Mouse (Mus musculus) erythroid progenitor cell, adult 5-6 weeks (primary cell): ENCODE results near the gene Il17ra. TPM values are rescaled to one million over a fixed set of nuclear protein-coding genes. Genes with fewer than 3 reads are reported as not detected.
A peak's percentile ranks its signal among the peaks of the same experiment; 100 is the strongest.

Experiments
- ATAC-seq: replicated peaks from 2 replicates; pipeline ENCODE4 v1.8.0; 2016; ENCODE audit warnings: moderate number of reproducible peaks, mild to moderate bottlenecking, moderate TSS enrichment, inconsistent platforms; ENCODE audit not compliant: poor library complexity, low FRiP score, severe bottlenecking
- total RNA-seq, 2 experiments: library from RNA; stranded (forward) in 1 of 2; stranded (reverse) in 1 of 2; fragments of 150-400 nt in 1 of 2; fragments of 186-747, 209-891 nt in 1 of 2; gene quantifications; 2 replicates each; pipeline versions ENCODE4 v1.2.3 to v1.2.4; 2015 to 2017; ENCODE audit warnings: low replicate concordance in 2 of 2

Gene Il17ra
- total RNA-seq, 2 experiments from 2014 or later = 8.4 to 11.7 TPM

DNA sequence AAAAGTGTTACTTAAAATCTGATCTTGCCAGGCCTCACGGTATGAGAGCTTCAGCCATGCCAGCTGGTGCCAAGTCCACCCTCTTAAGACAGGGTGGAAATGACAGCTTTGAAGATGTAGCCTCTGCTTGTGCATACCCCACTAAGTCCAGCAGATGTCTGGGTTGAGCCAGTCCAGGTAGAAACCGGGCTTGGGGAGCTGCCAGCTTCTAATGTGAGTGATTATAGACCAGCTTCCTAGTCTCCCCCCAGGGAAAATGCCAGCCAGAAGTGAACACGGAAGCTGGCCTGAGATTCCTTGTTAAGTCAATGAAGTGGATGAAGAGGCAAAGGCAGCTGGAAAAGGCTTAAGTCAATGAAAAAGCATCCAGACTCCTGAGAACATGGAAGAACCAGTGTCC is 33.5 kb downstream of the Il17ra start:
- no peak for ATAC-seq

GRCm38 (mm10) chr6:120504051-120504450 is 41.0 kb downstream of the Il17ra start:
- ATAC-seq = no peak

DNA sequence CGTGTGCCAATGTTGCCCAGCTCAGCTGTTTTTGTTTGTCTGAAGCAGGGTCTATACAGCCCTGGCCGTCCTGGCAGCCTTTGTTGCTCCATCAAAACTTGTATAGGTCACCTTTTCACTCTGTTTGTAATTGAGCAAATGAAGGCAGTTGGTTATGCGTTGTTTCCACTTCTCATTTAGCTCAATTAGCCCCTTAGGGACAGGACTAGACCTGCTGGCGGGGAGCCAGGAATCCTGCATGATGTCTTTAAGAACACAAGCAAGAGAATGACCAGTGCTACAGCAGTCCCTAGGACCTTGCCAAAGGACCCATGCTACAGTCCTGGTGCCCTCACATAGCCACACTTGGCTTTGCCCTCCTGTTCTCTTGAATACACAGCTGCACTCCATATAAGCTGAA is 42.5 kb downstream of the Il17ra start:
- ATAC-seq = no peak

GRCm38 (mm10) chr6:120508645-120509044 is 45.6 kb downstream of the Il17ra start:
- ATAC-seq = no peak

GRCm38 (mm10) chr6:120509975-120510374 is 46.9 kb downstream of the Il17ra start:
- no peak for ATAC-seq

DNA sequence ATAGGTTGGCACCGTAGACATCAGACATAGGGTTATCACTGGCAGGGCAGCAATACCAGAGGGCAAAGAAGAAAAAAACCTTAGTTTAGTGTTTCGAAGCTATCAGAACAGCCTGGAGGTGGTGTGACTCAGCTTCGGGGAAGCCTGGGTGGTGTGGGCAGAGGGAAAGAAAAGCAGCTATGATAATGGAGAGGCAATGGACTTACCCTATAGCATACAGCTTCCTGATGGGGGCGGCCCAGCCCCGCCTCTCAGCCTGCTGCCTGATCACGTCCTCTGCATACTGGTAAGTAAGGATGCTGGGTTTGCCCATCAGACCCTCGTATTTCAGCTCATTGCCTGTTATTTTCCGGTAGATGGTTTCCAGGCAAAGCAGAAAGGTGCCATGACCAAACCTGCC is 47.4 kb downstream of the Il17ra start:
- ATAC-seq = no peak

GRCm38 (mm10) chr6:120511212-120511611 is 48.2 kb downstream of the Il17ra start:
- no peak for ATAC-seq

DNA sequence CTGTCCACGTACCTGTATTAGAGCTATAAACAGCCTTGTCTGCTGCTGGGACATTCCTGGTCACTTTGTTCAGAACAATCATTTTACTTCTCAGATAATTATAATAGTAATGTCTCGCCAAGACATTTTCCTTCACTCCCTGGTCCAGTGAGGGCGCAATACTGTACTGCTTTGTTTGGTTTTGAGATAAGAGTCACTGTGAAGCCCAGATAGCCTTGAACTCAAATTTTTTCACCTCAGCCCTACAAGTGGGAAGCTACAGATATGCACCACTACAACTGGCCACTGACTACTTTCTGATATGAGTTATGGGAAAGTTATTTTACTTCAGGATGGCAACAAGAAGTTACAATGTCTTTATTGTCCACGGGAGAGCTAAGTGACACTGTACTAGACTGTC is 53.4 kb downstream of the Il17ra start:
- ATAC-seq = peak; percentile 82

- peak; percentile 44 for ATAC-seq
Measured at GRCm38 (mm10) chr6:120516879-120517278, 53.8 kb downstream of the Il17ra start.

- peak; percentile 23; the same call in 1 of the 2 replicates for ATAC-seq
Measured at GRCm38 (mm10) chr6:120517311-120517710, 54.3 kb downstream of the Il17ra start.

DNA sequence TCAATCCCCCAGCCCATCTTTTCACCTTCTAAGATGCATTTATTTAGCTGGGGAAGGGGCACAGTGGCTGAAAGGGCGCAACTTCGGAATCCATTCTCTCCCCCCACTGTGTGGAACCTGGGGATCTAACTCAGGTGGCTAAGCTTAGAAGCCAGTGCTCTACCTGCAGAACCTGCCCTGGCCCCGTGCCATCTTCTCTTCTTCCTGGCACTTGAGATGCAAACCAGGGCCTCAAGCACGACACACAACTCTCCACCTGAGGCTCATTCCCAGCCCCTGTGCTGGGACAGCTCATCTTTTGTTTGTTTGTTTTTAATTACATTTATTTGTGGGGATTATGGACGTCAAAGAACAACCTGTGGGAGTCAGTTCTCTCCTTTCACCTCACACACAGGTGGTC is 56.6 kb downstream of the Il17ra start:
- no peak for ATAC-seq

- no peak for ATAC-seq
Measured at GRCm38 (mm10) chr6:120524796-120525195, 61.7 kb downstream of the Il17ra start.

DNA sequence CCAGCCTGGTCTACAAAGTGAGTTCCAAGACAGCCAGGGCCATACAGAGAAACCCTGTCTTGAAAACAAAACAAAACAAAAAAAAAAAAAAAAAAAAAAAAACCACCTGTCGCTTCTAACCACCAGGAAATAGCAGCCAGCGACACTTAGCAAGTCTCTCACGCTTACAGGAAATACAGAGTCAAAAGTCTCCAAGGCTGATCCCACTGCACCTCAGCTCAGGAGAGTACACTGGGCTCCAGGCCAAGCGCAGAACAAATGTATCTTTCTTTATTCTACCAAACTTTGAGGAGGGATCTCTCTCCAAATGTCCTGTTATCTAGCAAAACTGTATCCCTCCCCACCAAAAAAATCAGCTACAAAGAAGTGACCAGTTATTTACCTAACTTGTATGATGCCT is 66.1 kb downstream of the Il17ra start:
- no peak for ATAC-seq

DNA sequence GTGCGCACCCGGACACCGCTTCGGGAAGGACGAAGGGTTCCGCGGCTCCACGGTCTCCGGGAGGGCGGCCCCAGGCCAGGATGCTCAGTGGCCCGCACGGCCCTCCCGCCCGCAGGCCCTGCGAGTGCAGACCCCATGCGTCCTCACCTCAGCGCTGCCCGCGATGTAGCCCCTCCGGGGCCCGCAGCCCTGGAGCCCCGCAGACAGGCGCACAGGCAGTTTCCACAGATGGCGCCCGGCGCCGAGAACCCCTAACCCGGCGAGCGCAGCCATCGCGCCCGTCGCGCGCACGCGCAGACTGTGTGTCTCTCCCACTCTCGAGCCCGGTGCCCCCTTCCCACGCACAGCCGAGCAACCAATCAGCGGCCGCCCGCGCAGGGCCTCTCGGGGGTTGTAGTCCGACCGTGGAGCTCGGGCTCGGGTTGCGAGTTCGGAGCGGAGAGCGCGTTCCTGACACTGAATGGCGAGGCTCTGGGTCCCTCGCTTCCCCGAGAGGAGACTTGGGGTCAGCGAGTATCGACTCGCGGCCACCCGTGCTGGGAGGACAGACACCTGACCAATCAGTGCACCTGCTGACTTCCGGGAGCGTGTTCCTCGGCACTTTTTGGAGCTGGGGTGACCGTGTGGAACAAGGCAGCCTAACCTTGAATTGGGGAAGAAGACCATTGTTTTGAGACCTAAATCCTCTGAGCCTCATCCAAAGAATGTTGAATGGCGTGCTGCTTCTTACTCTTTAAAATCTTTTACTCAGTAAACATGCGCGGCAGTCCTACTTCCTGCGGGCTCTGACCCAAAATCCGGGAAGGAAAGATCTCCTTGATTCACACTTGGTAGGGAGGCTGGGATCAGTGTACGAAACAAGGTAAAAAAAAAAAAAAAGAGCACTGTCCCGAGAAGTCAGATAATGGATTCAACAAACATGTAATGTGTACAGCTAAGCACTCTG is 68.2 kb downstream of the Il17ra start, which contains the start of gene Hdhd5:
Gene Hdhd5 (minus strand): TSS at position 300 of the 946 bp plus-strand sequence.
- ATAC-seq = peak; percentile 93

GRCm38 (mm10) chr6:120532594-120532993 is 69.5 kb downstream of the Il17ra start:
- ATAC-seq = no peak

GRCm38 (mm10) chr6:120536337-120536736 is 73.3 kb downstream of the Il17ra start:
- ATAC-seq = no peak

Other genes with a start within 250 kb of the Il17ra start
- gene D330020A13Rik, start 168.9 kb upstream of the Il17ra start, total RNA-seq (2015; ENCODE audit: low replicate concordance) = not detected in 2 replicates
- not detected in 2 replicates for gene D330020A13Rik, start 168.9 kb upstream of the Il17ra start, total RNA-seq (2017; ENCODE audit: low replicate concordance)
- 0.42 TPM in 1 of 2 replicates, not detected in the other for gene B4galnt3, start 168.7 kb upstream of the Il17ra start, total RNA-seq (2015; ENCODE audit: low replicate concordance)
- gene B4galnt3, start 168.7 kb upstream of the Il17ra start, total RNA-seq (2017; ENCODE audit: low replicate concordance) = 1.0 and 1.9 TPM in 2 replicates
- gene Kdm5a, start 99.1 kb upstream of the Il17ra start, total RNA-seq (2015; ENCODE audit: low replicate concordance) = 20.2 and 44.4 TPM in 2 replicates
- 97.5 and 109 TPM in 2 replicates for gene Kdm5a, start 99.1 kb upstream of the Il17ra start, total RNA-seq (2017; ENCODE audit: low replicate concordance)
- gene Ccdc77, start 98.9 kb upstream of the Il17ra start, total RNA-seq (2015; ENCODE audit: low replicate concordance) = 52.0 and 55.1 TPM in 2 replicates
- 74.8 and 113 TPM in 2 replicates for gene Ccdc77, start 98.9 kb upstream of the Il17ra start, total RNA-seq (2017; ENCODE audit: low replicate concordance)
- gene Tmem121b, start 30.6 kb downstream of the Il17ra start, total RNA-seq (2015; ENCODE audit: low replicate concordance) = not detected in 2 replicates
- not detected in 2 replicates for gene Tmem121b, start 30.6 kb downstream of the Il17ra start, total RNA-seq (2017; ENCODE audit: low replicate concordance)
- gene Hdhd5, start 68.1 kb downstream of the Il17ra start, total RNA-seq (2015; ENCODE audit: low replicate concordance) = 2.1 and 4.0 TPM in 2 replicates
- 3.4 and 9.1 TPM in 2 replicates for gene Hdhd5, start 68.1 kb downstream of the Il17ra start, total RNA-seq (2017; ENCODE audit: low replicate concordance)
- 66.0 and 83.0 TPM in 2 replicates for gene Cecr2, start 203.1 kb downstream of the Il17ra start, total RNA-seq (2015; ENCODE audit: low replicate concordance)
- 56.0 and 89.0 TPM in 2 replicates for gene Cecr2, start 203.1 kb downstream of the Il17ra start, total RNA-seq (2017; ENCODE audit: low replicate concordance)